Mouse (Mus musculus): ENCODE measurements around the gene Rhox4f.
"Not testable (repeated sequence)": the region's sequence is repeated elsewhere in the genome, so short reads cannot be mapped to it uniquely, and the experiment has no call there.

The Rhox4f gene

GRCm38 (mm10) chrX:37607604-37608003, at the start of gene Rhox4f:
TSS of gene Rhox4f (minus strand) at chrX:37607704.
- not testable (repeated sequence) for DNase-seq (ENCODE audit: inconsistent ontology term)

DNA sequence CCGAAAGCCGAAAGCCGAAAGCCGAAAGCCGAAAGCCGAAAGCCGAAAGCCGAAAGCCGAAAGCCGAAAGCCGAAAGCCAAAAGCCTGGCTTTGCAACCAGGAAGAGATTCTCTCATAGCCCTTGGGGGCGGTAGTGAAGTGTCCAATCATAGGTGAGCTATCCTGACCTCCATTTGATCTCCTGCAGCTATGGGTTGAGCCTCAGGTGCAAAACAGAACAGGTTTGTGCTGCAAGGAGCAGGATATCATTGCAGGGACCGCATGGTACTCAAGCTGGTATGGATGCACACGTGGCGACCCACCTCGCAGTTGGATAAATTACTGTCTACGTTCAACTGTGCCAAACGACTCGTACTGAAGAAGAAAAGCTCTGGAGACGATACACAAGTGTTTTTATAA, 43.7 kb upstream of the Rhox4f start, which contains the start of gene Rhox4g:
Rhox4g (minus strand) TSS at position 101 of the 400 bp plus-strand sequence.
- not testable (repeated sequence) for DNase-seq (ENCODE audit: inconsistent ontology term)

GRCm38 (mm10) chrX:37643370-37643769, 35.9 kb upstream of the Rhox4f start, which contains the start of gene Rhox2g:
TSS of gene Rhox2g (minus strand) at chrX:37643470.
- not testable (repeated sequence) for DNase-seq (ENCODE audit: inconsistent ontology term)

DNA sequence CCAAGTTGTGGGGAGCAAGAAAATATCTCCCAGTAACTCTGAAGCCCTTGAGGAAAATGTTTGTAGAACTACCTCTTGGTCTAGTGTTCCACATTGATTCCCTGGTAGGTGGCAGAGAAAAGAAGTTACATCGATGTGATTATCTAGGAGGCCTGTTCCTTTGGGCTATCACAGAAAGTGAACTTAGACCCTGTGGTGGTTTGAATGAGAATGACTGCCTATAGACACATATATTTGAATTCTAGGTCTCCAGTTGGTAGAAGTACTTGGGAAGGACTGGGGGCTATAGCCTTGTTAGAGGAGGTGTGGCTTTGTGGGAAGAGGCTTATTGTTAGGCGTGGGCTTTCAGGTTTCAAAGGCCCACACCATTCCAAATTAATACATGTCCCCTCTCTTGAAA, 21.0 kb upstream of the Rhox4f start, which contains the start of gene Rhox3g:
Rhox3g (minus strand) TSS at position 101 of the 400 bp plus-strand sequence.
- DNase-seq (ENCODE audit: inconsistent ontology term): not testable (repeated sequence)

DNA sequence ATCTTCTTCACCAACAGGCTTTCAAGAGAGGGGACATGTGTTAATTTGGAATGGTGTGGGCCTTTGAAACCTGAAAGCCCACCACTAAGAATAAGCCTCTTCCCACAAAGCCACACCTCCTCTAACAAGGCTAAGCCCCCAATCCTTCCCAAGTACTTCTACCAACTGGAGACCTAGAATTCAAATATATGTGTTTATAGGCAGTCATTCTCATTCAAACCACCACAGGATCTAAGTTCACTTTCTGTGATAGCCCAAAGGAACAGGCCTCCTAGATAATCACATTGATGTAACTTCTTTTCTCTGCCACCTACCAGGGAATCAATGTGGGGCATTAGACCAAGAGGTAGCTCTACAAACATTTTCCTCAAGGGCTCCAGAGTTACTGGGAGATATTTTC, 26.8 kb downstream of the Rhox4f start, which contains the start of gene Rhox3f:
Rhox3f (plus strand) TSS at position 301 of the 400 bp plus-strand sequence.
- not testable (repeated sequence) for DNase-seq (ENCODE audit: inconsistent ontology term)

DNA sequence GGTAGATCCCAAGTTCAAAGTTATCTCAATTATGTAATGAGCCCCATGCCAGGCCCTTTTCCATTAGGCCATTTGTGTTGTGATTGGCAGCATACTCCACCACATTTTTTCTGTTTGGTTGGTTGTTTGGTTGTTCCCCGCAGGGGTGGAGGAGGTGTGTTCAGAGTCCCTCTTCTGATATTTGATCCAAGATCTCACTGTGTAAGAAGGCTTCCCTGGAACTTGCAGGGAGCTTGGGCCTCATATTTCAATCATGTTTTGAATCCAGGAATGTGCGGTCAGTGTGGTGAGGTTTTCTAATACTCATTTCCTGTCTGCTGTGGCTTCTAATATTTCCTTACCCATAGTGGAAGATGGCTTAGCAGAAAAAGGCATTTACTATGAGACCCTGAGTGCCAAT, 34.9 kb downstream of the Rhox4f start:
- DNase-seq (ENCODE audit: inconsistent ontology term): peak; percentile 52

DNA sequence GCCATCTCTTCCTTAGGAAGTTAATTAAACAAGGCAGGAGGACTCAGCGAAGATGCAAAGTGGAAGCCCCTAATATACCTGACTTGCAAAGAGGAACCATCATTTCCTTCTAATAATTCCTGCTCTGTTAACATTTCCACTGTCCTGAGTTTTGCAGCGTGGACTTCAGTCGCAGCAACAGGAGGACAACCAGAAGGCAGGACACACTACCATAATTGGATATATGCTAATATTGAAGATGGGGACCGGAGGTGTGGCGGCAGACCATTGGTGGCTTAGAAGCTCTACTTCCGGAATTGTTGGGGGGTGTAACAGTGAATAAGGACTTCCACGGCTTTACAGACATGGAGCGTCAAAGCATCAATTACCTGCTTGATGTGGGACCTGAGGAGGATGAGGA, 36.4 kb downstream of the Rhox4f start, which contains the start of gene Rhox2f:
Rhox2f (plus strand) TSS at position 301 of the 400 bp plus-strand sequence.
- not testable (repeated sequence) for DNase-seq (ENCODE audit: inconsistent ontology term)

DNA sequence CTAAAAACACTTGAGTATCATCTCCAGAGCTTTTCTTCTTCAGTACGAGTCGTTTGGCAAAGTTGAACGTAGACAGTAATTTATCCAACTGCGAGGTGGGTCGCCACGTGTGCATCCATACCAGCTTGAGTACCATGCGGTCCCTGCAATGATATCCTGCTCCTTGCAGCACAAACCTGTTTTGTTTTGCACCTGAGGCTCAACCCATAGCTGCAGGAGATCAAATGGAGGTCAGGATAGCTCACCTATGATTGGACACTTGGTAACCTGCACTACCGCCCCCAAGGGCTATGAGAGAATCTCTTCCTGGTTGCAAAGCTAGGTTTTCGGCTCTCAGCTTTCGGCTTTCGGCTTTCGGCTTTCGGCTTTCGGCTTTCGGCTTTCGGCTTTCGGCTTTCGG, 50.4 kb downstream of the Rhox4f start, which contains the start of gene Rhox4e:
Rhox4e (plus strand) TSS at position 301 of the 400 bp plus-strand sequence.
- DNase-seq (ENCODE audit: inconsistent ontology term): not testable (repeated sequence)
